Mouse (Mus musculus) layer of hippocampus, adult 18-20 months (tissue): ENCODE measurements around the gene Dctpp1. TPM values are rescaled to one million over a fixed set of nuclear protein-coding genes. Genes with fewer than 3 reads are reported as not detected.

Experiments
- DNase-seq, 2 experiments: peaks; one replicate each; pipeline ENCODE4 v3.0.0; 2022; ENCODE audit warnings: low spot score in 2 of 2
- total RNA-seq, 2 experiments: library from RNA; stranded (reverse); gene quantifications; 2 replicates each; pipeline ENCODE4 v1.2.3; 2021

The Dctpp1 gene
- total RNA-seq, 2 experiments from 2014 or later, result 22.0 to 22.8 TPM

GRCm38 (mm10) chr7:127212432-127213250 is 47.9 kb downstream of the Dctpp1 start:
- DNase-seq, result no peak

DNA sequence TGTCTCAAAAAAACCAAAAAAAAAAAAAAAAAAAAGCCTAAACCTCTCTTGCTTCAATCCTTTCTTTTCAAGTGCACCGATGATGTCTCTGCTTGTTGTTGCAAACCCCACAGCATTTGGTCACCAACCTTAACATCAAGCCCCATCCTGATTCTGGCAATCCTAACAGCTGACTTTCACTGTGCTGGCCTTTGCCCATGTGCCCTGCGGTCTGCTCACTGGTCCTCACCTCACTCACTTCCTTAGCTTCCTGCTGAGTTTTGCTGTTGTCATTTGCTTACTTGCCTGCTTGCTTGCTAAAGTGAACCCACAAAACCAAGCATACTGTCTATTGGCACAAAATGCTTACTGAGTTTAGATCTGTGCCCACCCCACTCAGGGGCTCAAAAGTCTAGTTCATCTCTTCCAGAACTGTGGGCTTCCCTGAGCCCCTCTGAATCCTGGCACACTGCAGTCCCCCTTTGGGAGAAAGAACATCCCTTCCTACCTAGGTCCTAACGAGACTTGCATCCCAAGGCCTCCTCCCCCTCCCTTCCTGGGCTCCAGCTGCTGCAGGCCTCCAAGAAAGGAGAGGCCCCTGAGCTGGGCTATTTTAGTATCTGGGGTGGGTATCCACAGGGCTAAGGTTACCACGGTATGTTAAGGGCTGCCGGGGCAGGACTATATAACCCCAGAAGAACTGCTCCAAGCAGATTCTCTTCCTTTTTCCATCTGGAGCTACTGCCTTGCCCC is 49.3 kb downstream of the Dctpp1 start:
- DNase-seq, result no peak

DNA sequence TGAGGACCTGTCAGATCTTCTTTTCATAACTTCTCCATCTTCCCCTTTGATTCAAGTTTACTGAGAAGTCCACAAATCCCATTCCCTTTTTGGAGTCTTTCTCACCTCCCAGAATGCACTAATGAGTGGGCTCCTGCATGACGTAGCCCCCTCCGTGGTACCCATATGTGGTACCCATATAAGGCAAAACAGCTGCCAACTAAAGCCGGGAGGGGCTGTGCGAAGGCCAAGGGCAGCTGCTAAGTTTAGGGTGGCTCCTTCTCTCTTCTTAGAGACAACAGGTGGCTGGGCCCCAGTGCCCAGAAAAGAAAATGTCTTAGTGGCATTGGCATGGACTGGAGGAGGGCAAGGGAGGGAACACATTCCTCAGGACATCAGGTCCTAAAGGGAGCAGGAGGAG is 50.2 kb downstream of the Dctpp1 start:
- no peak for DNase-seq

DNA sequence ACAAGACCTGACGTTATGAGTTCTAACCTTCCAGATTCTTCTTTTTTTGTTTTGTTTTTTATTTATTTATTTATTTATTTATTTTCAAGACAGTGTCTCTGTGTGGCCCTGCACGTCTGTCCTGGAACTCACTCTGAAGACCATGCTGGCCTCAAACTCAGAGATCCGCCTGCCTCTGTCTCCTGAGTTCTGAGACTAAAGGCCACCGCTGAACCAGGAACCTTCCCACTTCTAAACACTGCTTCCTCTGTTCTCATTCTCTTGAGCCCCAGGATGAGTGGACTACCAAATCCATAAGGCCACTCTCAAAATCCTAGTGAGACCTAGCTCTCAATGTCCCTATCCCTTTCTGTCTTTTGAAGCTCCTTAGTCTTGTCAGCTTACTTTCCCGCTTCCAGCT is 50.7 kb downstream of the Dctpp1 start:
- DNase-seq, result no peak

DNA sequence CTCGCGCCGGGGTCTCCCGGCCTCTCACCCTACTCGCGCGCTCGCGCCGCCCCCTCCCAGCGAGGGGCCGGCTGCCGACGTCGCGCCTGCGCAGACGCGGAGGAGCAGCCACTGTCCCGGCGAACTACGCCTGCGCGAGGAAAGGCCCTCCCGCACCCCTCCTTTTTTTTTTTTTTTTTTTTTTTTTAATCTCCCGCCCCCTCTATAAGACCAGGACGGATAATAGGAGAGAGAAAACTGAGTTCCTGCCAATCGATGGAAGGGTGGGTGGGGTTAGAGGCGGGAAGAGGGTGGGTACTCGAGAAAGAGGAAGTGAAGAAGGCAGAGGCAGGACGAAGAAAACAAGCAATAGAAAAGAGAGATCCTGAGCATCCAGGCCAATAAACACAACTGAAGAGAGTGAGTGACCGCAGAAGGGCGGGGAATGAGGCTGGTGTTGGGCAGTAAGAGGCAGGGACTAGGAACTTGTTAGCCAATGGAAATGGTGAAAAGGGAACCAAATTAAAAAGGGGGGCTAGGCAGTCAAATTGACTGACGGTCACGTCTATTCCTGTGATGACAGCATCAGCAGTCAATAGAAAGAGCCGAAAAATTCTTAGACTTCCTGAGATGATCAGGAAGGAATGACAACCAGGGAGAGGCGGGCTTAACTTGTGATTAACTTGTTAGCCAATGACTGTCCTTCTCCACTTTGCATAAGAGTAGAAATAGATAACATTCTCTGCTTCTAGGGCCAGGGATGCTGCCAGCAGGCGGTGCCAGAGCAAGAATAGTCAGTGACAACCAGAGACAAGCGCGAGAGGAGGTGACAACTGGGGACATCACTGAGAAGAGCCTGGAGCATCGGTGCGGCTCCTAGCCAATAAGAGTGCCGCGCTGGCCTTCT is 51.7 kb downstream of the Dctpp1 start, which contains the start of gene Mylpf:
TSS of gene Mylpf (plus strand) at position 338 of the 886 bp plus-strand sequence.
- peak; percentile 94 to 97 for DNase-seq

GRCm38 (mm10) chr7:127208295-127208552 is 52.3 kb downstream of the Dctpp1 start, which contains the start of gene Tbc1d10b:
Tbc1d10b (minus strand) TSS chr7:127208468.
- DNase-seq, result peak in 1 of 2 experiments; percentile 50

DNA sequence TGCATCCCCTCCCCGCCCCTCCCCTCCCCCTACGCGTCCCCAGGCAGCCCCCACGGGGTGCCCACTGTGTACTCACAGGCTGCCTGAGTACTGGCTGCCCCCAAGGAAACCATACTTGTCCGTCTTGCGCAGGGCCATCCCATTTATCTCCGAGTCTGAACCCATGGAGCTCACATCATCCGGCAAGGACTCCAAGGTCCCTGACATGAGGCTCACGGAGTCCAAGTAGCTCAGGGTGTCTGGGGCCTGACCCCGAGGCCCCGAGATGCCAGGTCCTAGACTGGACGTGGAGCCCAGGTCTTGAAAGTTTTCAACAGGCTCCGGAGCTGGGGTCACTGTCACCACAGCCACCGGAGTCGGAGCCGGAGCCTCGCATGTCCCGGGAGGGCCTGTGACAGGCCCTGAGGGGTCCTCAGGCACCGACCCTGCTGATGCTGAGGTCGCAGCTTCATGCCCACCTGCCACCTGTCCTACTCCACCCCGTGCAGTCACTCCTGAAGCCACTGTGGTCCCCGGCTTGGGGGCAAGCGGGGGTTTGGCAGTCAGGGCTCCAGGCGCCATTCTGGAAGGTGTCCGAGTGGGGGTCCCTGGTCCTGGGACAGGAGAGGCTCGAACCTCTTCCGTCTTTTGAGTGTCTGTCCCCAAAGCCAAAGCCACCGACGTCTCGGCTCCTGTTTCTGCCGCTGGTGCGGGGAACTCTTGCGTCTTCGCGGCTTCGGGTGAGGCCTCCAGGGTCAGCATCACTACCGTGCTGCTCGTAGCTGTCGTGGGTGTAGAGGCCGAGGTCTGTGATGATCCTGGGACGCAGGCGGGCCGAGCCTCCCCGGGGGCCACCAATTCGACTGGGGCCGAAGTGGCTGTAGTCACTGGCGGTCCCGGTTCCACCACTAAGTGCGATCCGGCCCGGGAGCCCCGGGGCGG is 52.9 kb downstream of the Dctpp1 start:
- DNase-seq, result no peak

Other genes starting within 250 kb of the Dctpp1 start
- 10 to 100 TPM in 1 of 2 experiments, 1 to 10 TPM in 1; 8.5 to 10.0 TPM for gene Mvp, start 246.1 kb downstream of the Dctpp1 start, total RNA-seq
- not detected for gene Pagr1b, start 244.2 kb downstream of the Dctpp1 start, total RNA-seq
- 10 to 100 TPM; 16.7 to 17.4 TPM for gene Pagr1a, start 243.4 kb downstream of the Dctpp1 start, total RNA-seq
- 10 to 100 TPM; 61.2 to 65.1 TPM for gene Gm42742, start 239.6 kb downstream of the Dctpp1 start, total RNA-seq
- 100 to 1,000 TPM; 246 to 261 TPM for gene Prrt2, start 239.5 kb downstream of the Dctpp1 start, total RNA-seq
- gene Maz, start 233.7 kb downstream of the Dctpp1 start, total RNA-seq, result 100 to 1,000 TPM; 238 to 241 TPM
- 1 to 10 TPM; 3.1 to 6.0 TPM for gene Kif22, start 218.2 kb downstream of the Dctpp1 start, total RNA-seq
- not detected for gene Zg16, start 173.4 kb downstream of the Dctpp1 start, total RNA-seq
- 1 to 10 TPM in 1 of 2 experiments, under 1 TPM in 1; 0.84 to 1.6 TPM for gene AI467606, start 169.3 kb downstream of the Dctpp1 start, total RNA-seq
- gene Qprt, start 138.5 kb downstream of the Dctpp1 start, total RNA-seq, result under 1 TPM; 0.20 to 0.50 TPM
- gene Spn, start 122.9 kb downstream of the Dctpp1 start, total RNA-seq, result under 1 TPM; 0.25 to 0.30 TPM
- 100 to 1,000 TPM in 1 of 2 experiments, 10 to 100 TPM in 1; 87.8 to 105 TPM for gene Cd2bp2, start 64.7 kb downstream of the Dctpp1 start, total RNA-seq
- gene Tbc1d10b, start 52.2 kb downstream of the Dctpp1 start, total RNA-seq, result 100 to 1,000 TPM in 1 of 2 experiments, 10 to 100 TPM in 1; 93.5 to 106 TPM
- 1 to 10 TPM; 1.7 to 2.2 TPM for gene Mylpf, start 51.8 kb downstream of the Dctpp1 start, total RNA-seq
- 10 to 100 TPM; 22.4 TPM for gene Zfp553, start 27.6 kb downstream of the Dctpp1 start, total RNA-seq
- 1 to 10 TPM; 5.9 to 7.9 TPM for gene Sept1, start 27.6 kb downstream of the Dctpp1 start, total RNA-seq
- gene Zfp771, start 16.4 kb downstream of the Dctpp1 start, total RNA-seq, result 10 to 100 TPM; 62.6 to 66.0 TPM
- 10 to 100 TPM; 35.0 to 38.6 TPM for gene Sephs2, start 13.3 kb upstream of the Dctpp1 start, total RNA-seq
- gene Itgal, start 35.6 kb upstream of the Dctpp1 start, total RNA-seq, result under 1 TPM; 0.18 to 0.30 TPM
- gene Zfp768, start 84.9 kb upstream of the Dctpp1 start, total RNA-seq, result 10 to 100 TPM; 11.3 to 13.6 TPM
- 1 to 10 TPM; 6.3 to 7.5 TPM for gene Zfp747, start 115.3 kb upstream of the Dctpp1 start, total RNA-seq
- 1 to 10 TPM; 3.4 to 3.5 TPM for gene 9130019O22Rik, start 126.5 kb upstream of the Dctpp1 start, total RNA-seq
- 1 to 10 TPM; 6.0 to 7.9 TPM for gene E430018J23Rik, start 132.9 kb upstream of the Dctpp1 start, total RNA-seq
- gene Zfp764, start 146.1 kb upstream of the Dctpp1 start, total RNA-seq, result 1 to 10 TPM; 3.8 to 3.9 TPM
- gene Zfp688, start 161.4 kb upstream of the Dctpp1 start, total RNA-seq, result 10 to 100 TPM; 14.7 to 15.5 TPM
- 1 to 10 TPM; 6.0 to 6.5 TPM for gene Zfp689, start 188.4 kb upstream of the Dctpp1 start, total RNA-seq
- gene Prr14, start 198.9 kb upstream of the Dctpp1 start, total RNA-seq, result 10 to 100 TPM; 27.4 to 30.4 TPM
- 10 to 100 TPM; 55.7 to 58.5 TPM for gene Fbrs, start 218.5 kb upstream of the Dctpp1 start, total RNA-seq